Mouse (Mus musculus) MEL (cell line): Measurements from ENCODE around the gene Adgrv1. TPM values are rescaled to one million over a fixed set of nuclear protein-coding genes. Genes with fewer than 3 reads are reported as not detected.

Source experiments
- DNase-seq: peaks from one replicate; pipeline ENCODE4 v3.0.0; 2011; ENCODE audit warnings: low read depth, low spot score
- H3K27ac ChIP-seq: 2 replicates; pipeline ENCODE4 v1.5.1; 2012; ENCODE audit warnings: low read depth, mild to moderate bottlenecking, control low read depth, low read length, moderate library complexity; ENCODE audit not compliant: control insufficient read depth
- H3K27me3 ChIP-seq, 2 experiments: fragments of 150-350 bp in 1 of 2; sonication (generic) in 1 of 2; 2 replicates each; pipeline ENCODE4 v1.6.1; 2012; ENCODE audit warnings: low read length in 2 of 2, mild to moderate bottlenecking in 2 of 2, improper control_type of control experiment in 1 of 2, moderate library complexity in 1 of 2; ENCODE audit not compliant: insufficient read depth in 2 of 2, control insufficient read depth in 1 of 2
- H3K36me3 ChIP-seq, 2 experiments: 2 replicates each; pipeline ENCODE4 v1.6.1; 2012 to 2014; ENCODE audit warnings: low read length in 2 of 2, improper control_type of control experiment in 1 of 2, inconsistent platforms in 1 of 2, mild to moderate bottlenecking in 1 of 2; ENCODE audit not compliant: insufficient read depth in 2 of 2, control insufficient read depth in 1 of 2
- H3K4me1 ChIP-seq, 2 experiments: fragments of 150-350 bp in 1 of 2; sonication (generic) in 1 of 2; 2 replicates each; pipeline ENCODE4 v1.6.1; 2012; ENCODE audit warnings: low read length in 2 of 2, improper control_type of control experiment in 1 of 2, mild to moderate bottlenecking in 1 of 2; ENCODE audit not compliant: insufficient read depth in 2 of 2, control insufficient read depth in 1 of 2
- H3K4me3 ChIP-seq, 2 experiments: fragments of 150-350 bp in 1 of 2; sonication (generic) in 1 of 2; 2 replicates each; pipeline ENCODE4 v1.5.1; 2012; ENCODE audit warnings: low read depth in 2 of 2, low read length in 2 of 2, mild to moderate bottlenecking in 2 of 2, moderate library complexity in 2 of 2, control low read depth in 1 of 2, improper control_type of control experiment in 1 of 2; ENCODE audit not compliant: control insufficient read depth in 1 of 2, insufficient read depth in 1 of 2
- H3K79me2 ChIP-seq: 2 replicates; pipeline ENCODE4 v1.6.1; 2012; ENCODE audit warnings: mild to moderate bottlenecking, low read length, moderate library complexity; ENCODE audit not compliant: control insufficient read depth, poor library complexity, insufficient read depth
- H3K9ac ChIP-seq: 2 replicates; pipeline ENCODE4 v1.6.1; 2012; ENCODE audit warnings: low read depth, mild to moderate bottlenecking, control low read depth, low read length, moderate library complexity; ENCODE audit not compliant: control insufficient read depth, poor library complexity, severe bottlenecking
- H3K9me3 ChIP-seq: fragments of 150-350 bp; sonication (generic); replicated peaks from 2 replicates; pipeline ENCODE4 v1.6.1; 2012; ENCODE audit warnings: mild to moderate bottlenecking, low read length, improper control_type of control experiment, moderate library complexity; ENCODE audit not compliant: insufficient read depth
- CHD1 ChIP-seq: IDR thresholded peaks from 2 replicates; pipeline ENCODE4 v1.6.1; 2012; ENCODE audit warnings: low read depth, mild to moderate bottlenecking, inconsistent platforms, low read length, improper control_type of control experiment
- CTCF ChIP-seq, 3 experiments: IDR thresholded peaks in 2 of 3; conservative IDR thresholded peaks in 1 of 3; 2 replicates each; pipeline ENCODE4 v1.5.1; 2011 to 2012; ENCODE audit warnings: low read length in 3 of 3, low read depth in 2 of 3, mild to moderate bottlenecking in 2 of 3, improper control_type of control experiment in 1 of 3, inconsistent platforms in 1 of 3, mixed read lengths in 1 of 3, moderate library complexity in 1 of 3; ENCODE audit not compliant: control insufficient read depth in 1 of 3, insufficient read depth in 1 of 3, poor library complexity in 1 of 3, severe bottlenecking in 1 of 3
- E2F4 ChIP-seq: IDR thresholded peaks from 2 replicates; pipeline ENCODE4 v1.6.1; 2011; ENCODE audit warnings: low read depth, low read length, improper control_type of control experiment, borderline replicate concordance
- ELF1 ChIP-seq: IDR thresholded peaks from 2 replicates; pipeline ENCODE4 v1.6.1; 2014; ENCODE audit warnings: low read depth, mild to moderate bottlenecking, inconsistent platforms, low read length, improper control_type of control experiment, moderate library complexity
- EP300 ChIP-seq, 2 experiments: IDR thresholded peaks; 2 replicates each; pipeline ENCODE4 v1.6.1; 2011; ENCODE audit warnings: improper control_type of control experiment in 2 of 2, low read length in 2 of 2, low read depth in 1 of 2, mild to moderate bottlenecking in 1 of 2
- GATA1 ChIP-seq: IDR thresholded peaks from 2 replicates; pipeline ENCODE4 v1.6.1; 2011; ENCODE audit warnings: low read depth, low read length, improper control_type of control experiment
- HCFC1 ChIP-seq: IDR thresholded peaks from 2 replicates; pipeline ENCODE4 v1.6.1; 2012; ENCODE audit warnings: low read depth, mild to moderate bottlenecking, inconsistent platforms, low read length, improper control_type of control experiment, moderate library complexity
- MAX ChIP-seq: IDR thresholded peaks from 2 replicates; pipeline ENCODE4 v1.6.1; 2011; ENCODE audit warnings: low read length, improper control_type of control experiment
- MEF2A ChIP-seq: IDR thresholded peaks from 2 replicates; pipeline ENCODE4 v1.6.1; 2014; ENCODE audit warnings: low read depth, mild to moderate bottlenecking, inconsistent platforms, low read length, improper control_type of control experiment; ENCODE audit not compliant: poor library complexity, insufficient replicate concordance, severe bottlenecking; ENCODE audit errors: extremely low read depth
- MYB ChIP-seq: IDR thresholded peaks from 2 replicates; pipeline ENCODE4 v1.6.1; 2011; ENCODE audit warnings: mild to moderate bottlenecking, low read depth, low read length, improper control_type of control experiment
- POLR2A ChIP-seq, 2 experiments: IDR thresholded peaks; 2 replicates each; pipeline ENCODE4 v1.6.1; 2011 to 2012; ENCODE audit warnings: low read length in 2 of 2, mild to moderate bottlenecking in 2 of 2, control low read depth in 1 of 2, improper control_type of control experiment in 1 of 2, low read depth in 1 of 2, moderate library complexity in 1 of 2; ENCODE audit not compliant: control insufficient read depth in 1 of 2, insufficient read depth in 1 of 2, poor library complexity in 1 of 2
- RAD21 ChIP-seq: IDR thresholded peaks from 2 replicates; pipeline ENCODE4 v1.6.1; 2011; ENCODE audit warnings: mild to moderate bottlenecking, low read depth, low read length, improper control_type of control experiment
- SMC3 ChIP-seq: IDR thresholded peaks from 2 replicates; pipeline ENCODE4 v1.6.1; 2011; ENCODE audit warnings: low read depth, low read length, improper control_type of control experiment
- TAL1 ChIP-seq: IDR thresholded peaks from 2 replicates; pipeline ENCODE4 v1.6.1; 2012; ENCODE audit warnings: mild to moderate bottlenecking, inconsistent platforms, low read length, moderate library complexity, mixed read lengths
- TCF12 ChIP-seq: IDR thresholded peaks from 2 replicates; pipeline ENCODE4 v1.6.1; 2014; ENCODE audit warnings: low read depth, mild to moderate bottlenecking, inconsistent platforms, low read length, improper control_type of control experiment, moderate library complexity
- USF1 ChIP-seq: IDR thresholded peaks from 2 replicates; pipeline ENCODE4 v1.6.1; 2014; ENCODE audit warnings: low read depth, mild to moderate bottlenecking, inconsistent platforms, low read length, improper control_type of control experiment, moderate library complexity
- ZMIZ1 ChIP-seq: IDR thresholded peaks from 2 replicates; pipeline ENCODE4 v1.6.1; 2012; ENCODE audit warnings: low read depth, mild to moderate bottlenecking, inconsistent platforms, low read length, improper control_type of control experiment, moderate library complexity
- polyA plus RNA-seq, 2 experiments: library from polyadenylated mRNA; stranded (reverse) in 1 of 2; unstranded in 1 of 2; fragments of >175 nt in 1 of 2; fragments of >200 nt in 1 of 2; gene quantifications; 2 replicates each; pipeline versions ENCODE4 v1.2.1 to v1.2.4; 2012; ENCODE audit warnings: low replicate concordance in 2 of 2, low read depth in 1 of 2; ENCODE audit not compliant: insufficient read length in 2 of 2, insufficient read depth in 1 of 2, missing spikeins in 1 of 2
- total RNA-seq: library from RNA; depleted of rRNA; stranded (reverse); fragments of 300-350 nt; gene quantifications from 2 replicates; pipeline ENCODE4 v1.2.3, GENCODE M21; 2012

Gene Adgrv1
- total and polyA plus RNA-seq, 3 experiments = 5.6 to 5.8 TPM; not detected in 1

DNA sequence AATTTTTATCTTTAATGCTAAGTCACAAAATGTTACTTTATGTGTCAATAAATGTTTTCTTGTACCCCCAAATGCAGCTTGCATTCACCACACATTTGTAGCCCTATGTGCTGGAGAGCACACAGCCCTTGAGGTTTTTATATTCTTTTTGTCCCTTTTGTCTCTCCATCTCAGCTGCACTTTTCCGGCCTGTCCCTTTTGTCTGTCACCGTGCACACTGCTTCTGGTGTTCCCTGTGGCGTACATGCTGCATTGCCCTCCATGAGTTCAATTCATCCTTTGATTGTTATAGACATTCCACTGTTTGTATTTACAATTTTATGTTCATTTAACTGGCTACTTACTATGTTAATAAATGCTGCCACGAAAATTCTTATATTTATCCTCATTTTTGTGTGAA lies 183.3 kb downstream of the Adgrv1 start:
- no peak for DNase-seq
- TF ChIP-seq RAD21 = no peak
- no peak for TF ChIP-seq SMC3
- no peak for TF ChIP-seq CHD1
- TF ChIP-seq MEF2A = no peak
- no peak for TF ChIP-seq TCF12
- no peak for TF ChIP-seq GATA1
- TF ChIP-seq E2F4 = no peak
- no peak for TF ChIP-seq TAL1
- Histone ChIP-seq H3K79me2 (no peaks in the 10 kb centered on the region), H3K36me3 (no peaks in the 10 kb centered on the region), H3K27me3 (no peaks in the 10 kb centered on the region), H3K4me1 (no peaks in the 10 kb centered on the region), H3K4me3 (no peak overlapping the region), H3K9ac (no peak overlapping the region), H3K27ac (no peak overlapping the region), H3K9me3 (no peaks in the 10 kb centered on the region)

DNA sequence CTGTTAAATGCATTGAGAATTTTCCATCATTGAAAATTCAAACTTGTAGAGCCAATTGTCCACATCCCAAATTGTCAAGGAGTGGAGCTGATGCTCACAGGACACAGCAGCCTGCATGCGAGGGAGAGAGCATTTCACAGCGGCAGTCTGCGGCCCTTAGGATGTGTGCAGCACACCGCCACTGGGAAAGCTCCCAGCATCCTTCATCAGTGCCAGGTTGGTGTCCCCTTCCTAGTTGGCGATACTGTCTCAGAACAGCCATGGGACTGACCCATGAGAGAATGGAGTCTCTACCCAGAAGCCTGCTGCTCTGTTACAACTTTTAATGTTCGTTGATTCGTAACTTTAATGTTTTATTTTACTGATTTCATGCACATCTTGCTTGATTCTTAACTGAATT lies 183.8 kb downstream of the Adgrv1 start:
- Histone ChIP-seq H3K27ac (no peak overlapping the region), H3K79me2 (no peaks in the 10 kb centered on the region), H3K4me3 (no peak overlapping the region), H3K4me1 (no peaks in the 10 kb centered on the region), H3K9me3 (no peaks in the 10 kb centered on the region), H3K27me3 (no peaks in the 10 kb centered on the region), H3K36me3 (no peaks in the 10 kb centered on the region), H3K9ac (no peak overlapping the region)
- TF ChIP-seq ZMIZ1 (no peak), MEF2A (no peak), POLR2A (IDR thresholded peaks at IDR 0.05; ENCODE audit: control insufficient read depth in 1 of 2, insufficient read depth in 1 of 2, low read depth in 1 of 2, low read length in 2 of 2, poor library complexity in 1 of 2) (no peak), MAX (no peak), MYB (no peak), EP300 (IDR thresholded peaks at IDR 0.05; ENCODE audit: low read depth in 1 of 2, low read length in 2 of 2) (no peak)
- DNase-seq = no peak

DNA sequence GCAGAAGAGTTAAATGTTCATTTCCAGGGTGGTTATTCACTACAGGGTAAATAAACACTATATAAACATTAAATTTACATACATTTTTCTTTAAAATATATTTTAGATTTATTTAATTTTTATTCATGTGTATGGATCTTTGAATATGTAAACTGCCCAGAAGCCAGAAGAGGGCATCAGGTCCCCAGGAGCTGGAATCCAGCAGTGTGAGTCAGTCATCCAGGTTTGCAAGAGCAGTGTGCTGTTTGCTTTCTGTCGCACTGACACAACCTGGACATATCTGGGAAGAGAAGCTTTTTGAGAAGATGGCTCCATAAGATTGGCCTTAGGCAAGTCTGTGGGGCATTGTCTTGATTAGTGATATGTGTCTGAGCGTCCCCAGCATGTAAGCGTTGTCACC lies 191.5 kb downstream of the Adgrv1 start:
- H3K9me3 ChIP-seq = no peaks in the 10 kb centered on the region
- no peak overlapping the region for H3K27ac ChIP-seq
- H3K79me2 ChIP-seq = no peaks in the 10 kb centered on the region
- H3K9ac ChIP-seq = no peak overlapping the region
- H3K4me1 ChIP-seq = no peaks in the 10 kb centered on the region
- no peak for TF ChIP-seq POLR2A (IDR thresholded peaks at IDR 0.05; ENCODE audit: control insufficient read depth in 1 of 2, insufficient read depth in 1 of 2, low read depth in 1 of 2, low read length in 2 of 2, poor library complexity in 1 of 2)
- peak; percentile 10 for TF ChIP-seq RAD21
- TF ChIP-seq HCFC1 = no peak
- no peak for TF ChIP-seq TCF12
- TF ChIP-seq MEF2A = no peak
- TF ChIP-seq ELF1 = no peak
- peak; percentile 27 for TF ChIP-seq SMC3
- no peak for TF ChIP-seq USF1
- peak in 1 of 3 experiments; percentile 10; a peak in 1 of 6 replicates for TF ChIP-seq CTCF (IDR thresholded peaks at IDR 0.05 in 2 of 3, conservative IDR thresholded peaks at IDR 0.05 in 1 of 3; ENCODE audit: control insufficient read depth in 1 of 3, insufficient read depth in 1 of 3, low read depth in 2 of 3, low read length in 3 of 3, poor library complexity in 1 of 3, severe bottlenecking in 1 of 3)
- TF ChIP-seq GATA1 = no peak
- no peaks in the 10 kb centered on the region for H3K36me3 ChIP-seq
- H3K27me3 ChIP-seq = no peaks in the 10 kb centered on the region; a peak in 2 of 4 replicates
- no peak for DNase-seq
- no peak overlapping the region for H3K4me3 ChIP-seq
